Mouse (Mus musculus) T-helper 2 cell (primary cell): ENCODE data around the gene Ticam1.

Source experiments
- in situ Hi-C: fragments of 300-600 bp; cut with MboI, MseI; formaldehyde crosslinking; loops from one replicate; pipeline ENCODE4 v1.15.1; 2025; ENCODE audit warnings: high pct_unique_total_duplicates

The Ticam1 gene

GRCm38 (mm10) chr17:56264020-56264419 lies 12.6 kb downstream of the Ticam1 start:
- in situ Hi-C loops = no loop called here

DNA sequence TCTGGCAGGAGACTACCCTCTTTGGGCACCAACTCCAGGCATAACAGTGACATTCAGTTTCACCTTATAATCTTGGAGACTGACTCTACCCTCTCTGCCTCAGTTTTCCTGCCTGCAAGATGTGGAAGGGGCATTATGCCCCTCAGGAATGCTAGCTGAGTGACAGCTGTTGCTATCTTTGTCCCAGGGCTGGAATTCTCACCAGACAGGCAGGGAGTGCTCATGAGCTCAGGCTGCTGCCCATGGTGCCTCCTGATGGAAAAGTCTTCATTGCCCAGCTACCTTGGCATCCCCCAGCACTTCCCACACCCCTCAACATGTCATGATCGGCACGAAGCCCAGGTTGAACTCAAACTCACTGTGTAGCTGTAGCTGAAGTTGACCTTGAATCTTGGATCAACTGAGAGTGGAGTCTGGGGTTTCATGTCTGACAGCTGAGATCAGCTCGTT lies 13.9 kb downstream of the Ticam1 start:
- in situ Hi-C loops = no loop called here

DNA sequence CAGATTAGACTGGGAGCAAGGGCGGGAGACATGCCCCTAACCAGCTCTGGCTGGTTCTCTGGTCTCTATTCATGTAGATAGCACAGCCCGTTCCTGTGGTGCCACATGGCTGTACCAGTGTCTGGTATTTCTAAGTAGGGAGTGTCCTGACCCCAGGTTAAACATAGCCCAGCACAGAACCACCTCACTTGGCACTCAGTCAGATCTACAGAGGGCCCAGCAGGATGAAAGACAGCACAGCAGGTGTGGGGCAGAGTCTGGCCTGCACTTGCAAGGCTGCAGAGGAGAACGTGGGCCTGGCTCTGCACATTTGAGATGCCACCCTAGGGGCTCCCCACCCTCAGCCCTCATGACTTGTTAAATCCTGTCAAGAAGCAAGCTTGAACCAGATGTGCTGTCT lies 15.4 kb downstream of the Ticam1 start:
- in situ Hi-C loops = no loop called here

DNA sequence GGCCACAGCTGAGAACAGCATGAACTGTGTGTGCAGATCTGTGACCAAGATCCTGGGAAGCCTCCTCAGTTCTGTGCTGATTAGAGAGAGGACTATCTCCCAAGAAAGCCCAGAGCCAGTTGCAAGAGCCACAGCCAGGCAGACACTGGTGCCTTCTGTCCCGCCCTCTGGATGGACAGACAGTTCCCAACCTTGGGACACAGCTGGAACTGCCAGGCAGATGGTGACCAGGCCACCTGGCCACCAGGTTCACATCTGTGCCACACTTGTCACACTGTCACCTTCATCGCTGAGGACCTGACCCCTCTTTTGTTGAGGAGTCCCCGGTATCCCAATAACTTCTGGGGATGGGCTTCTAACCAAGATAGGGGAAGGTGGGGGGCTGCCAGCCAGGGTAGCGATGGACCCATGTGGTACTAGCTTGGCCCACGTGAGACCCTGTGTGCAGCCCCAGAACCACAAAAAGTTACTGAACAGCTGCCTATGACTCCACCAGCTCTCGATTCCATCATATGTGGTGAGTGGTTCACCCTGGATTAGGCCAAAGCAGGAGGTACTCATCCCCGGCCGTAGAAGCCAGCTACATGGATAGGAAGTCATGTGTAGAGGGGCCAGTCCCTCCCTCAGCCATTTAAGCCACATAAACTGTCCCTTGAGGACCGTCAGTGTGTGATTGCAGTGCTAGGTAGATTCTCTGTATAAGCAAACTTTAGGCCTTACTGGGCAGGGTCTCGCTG lies 17.1 kb downstream of the Ticam1 start:
- in situ Hi-C loops = loop anchor here (5.0 kb wide), 1 partner anchor 127 kb away; no protein-coding TSS in a partner anchor

GRCm38 (mm10) chr17:56258812-56259211 lies 17.8 kb downstream of the Ticam1 start:
- in situ Hi-C loops = loop anchor here (5.0 kb wide), 1 partner anchor 127 kb away; no protein-coding TSS in a partner anchor

DNA sequence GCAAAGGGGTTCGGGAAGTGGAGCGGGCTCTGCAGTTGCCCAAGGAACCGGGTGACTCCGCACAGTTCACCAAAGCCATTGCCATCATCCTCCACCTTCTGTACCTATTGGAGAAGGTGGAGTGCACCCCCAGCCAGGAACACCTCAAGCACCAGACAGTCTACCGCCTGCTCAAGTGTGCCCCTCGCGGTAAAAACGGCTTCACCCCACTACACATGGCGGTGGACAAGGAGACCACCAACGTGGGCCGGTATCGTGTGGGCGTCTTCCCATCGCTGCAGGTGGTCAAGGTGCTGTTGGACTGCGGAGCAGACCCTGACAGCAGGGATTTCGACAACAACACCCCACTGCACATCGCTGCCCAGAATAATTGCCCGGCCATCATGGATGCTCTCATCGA lies 18.3 kb downstream of the Ticam1 start:
- in situ Hi-C loops = loop anchor here (5.0 kb wide), 1 partner anchor 126 kb away; no protein-coding TSS in a partner anchor

GRCm38 (mm10) chr17:56257181-56257894 lies 19.2 kb downstream of the Ticam1 start:
- in situ Hi-C loops = loop anchor here (5.0 kb wide), 1 partner anchor 125 kb away; no protein-coding TSS in a partner anchor

- in situ Hi-C loops = loop anchor here (5.0 kb wide), 1 partner anchor 124 kb away; no protein-coding TSS in a partner anchor
Observed at GRCm38 (mm10) chr17:56256239-56256881, 20.2 kb downstream of the Ticam1 start, which contains the start of gene Fem1a. Fem1a (plus strand) TSS chr17:56256810.

DNA sequence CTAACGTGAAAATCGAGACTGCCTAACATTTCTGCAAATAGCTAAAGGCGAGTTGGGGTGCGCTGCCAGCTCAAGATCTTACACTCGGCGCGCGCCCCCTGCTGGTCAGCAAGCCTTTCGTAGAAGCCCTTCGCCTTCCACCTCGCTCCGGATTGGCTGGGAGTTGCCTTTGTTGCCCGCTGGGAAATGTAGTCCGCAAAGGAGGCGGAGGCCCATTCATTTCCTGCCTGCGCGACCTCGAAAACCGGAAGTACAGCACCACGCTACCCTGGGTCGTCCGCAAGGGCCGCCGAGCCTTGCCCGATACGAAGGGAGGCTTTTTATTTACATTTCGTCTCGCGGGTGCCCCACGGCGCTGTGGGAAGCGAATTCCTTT lies 20.7 kb downstream of the Ticam1 start:
- in situ Hi-C loops = loop anchor here (5.0 kb wide), 1 partner anchor 124 kb away; no protein-coding TSS in a partner anchor

GRCm38 (mm10) chr17:56255429-56255828 lies 21.2 kb downstream of the Ticam1 start:
- in situ Hi-C loops = loop anchor here (5.0 kb wide), 1 partner anchor 123 kb away; no protein-coding TSS in a partner anchor

DNA sequence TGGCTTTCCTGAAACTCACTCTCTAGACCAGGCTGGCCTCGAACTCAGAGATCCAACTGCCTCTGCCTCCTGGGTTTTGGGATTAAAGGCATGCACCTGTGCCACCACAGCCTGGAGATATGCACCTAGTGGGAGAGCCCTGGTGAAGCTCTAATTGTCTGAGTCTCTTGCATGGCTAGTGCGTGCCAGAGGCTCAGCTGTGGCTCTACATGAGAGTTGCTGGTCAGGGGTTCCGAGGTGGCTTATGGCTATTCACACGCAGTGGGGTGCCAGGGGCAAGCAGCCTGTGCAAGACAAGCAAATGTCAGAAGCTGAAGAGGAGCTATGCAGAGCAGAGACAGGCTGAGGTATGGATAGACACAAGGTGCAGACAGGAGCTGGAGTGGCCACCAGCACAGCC lies 21.9 kb downstream of the Ticam1 start:
- in situ Hi-C loops = loop anchor here (5.0 kb wide), 2 partner anchors 52 to 122 kb away; no protein-coding TSS in a partner anchor

DNA sequence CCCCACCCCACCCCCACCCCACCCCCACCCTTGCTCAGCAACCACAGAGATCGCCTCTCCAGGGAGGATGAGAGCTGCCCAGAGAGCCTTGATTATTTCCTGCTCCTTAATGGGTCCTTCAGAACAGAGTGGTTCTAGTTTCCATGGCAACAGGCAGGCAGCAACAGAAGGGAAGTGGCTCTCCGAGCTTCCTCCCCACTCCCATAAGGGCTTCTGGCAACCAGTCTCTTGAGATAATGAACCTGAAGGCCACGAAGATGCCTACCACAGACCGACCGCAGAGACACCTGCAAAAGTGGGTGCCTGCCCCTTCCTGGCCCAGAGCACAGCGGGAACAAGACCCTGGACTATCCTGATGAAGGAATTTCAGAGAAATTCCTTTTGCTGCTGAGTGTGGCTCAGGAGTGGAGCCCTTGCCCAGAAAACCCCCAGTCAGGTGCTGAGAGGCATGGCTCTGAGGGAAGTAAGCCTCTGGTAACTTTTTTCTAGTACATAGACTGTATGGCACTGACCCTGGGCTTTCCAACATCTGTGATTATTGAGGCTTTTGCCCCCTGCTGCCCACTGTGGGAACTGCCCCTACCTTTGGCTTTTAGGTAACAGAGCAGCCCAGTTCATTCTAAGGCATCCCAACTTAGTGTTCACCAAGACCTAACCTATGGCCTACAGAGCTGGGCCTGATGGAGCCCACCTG lies 25.3 kb downstream of the Ticam1 start:
- in situ Hi-C loops = loop anchor here (5.0 kb wide), 1 partner anchor 49 kb away; no protein-coding TSS in a partner anchor

DNA sequence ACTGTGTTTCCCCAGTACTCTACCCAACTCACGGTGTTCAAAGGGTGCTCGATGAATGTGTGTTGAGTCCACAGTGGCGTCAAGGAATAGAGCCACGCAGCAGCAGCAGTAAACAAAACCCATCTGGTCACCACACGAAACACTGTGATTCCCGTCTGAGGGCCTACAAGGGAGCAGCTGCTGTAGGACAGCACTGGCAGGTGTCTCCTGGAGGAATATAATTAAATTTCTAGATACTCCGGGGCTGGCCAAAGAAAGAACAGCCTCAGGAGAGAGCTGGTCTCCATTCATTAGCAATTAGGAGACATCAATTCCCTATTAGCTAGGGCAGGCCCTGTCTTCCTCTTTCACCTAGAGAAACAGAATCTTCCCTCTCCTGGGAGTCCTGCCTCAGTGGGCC lies 31.0 kb downstream of the Ticam1 start:
- in situ Hi-C loops = no loop called here

DNA sequence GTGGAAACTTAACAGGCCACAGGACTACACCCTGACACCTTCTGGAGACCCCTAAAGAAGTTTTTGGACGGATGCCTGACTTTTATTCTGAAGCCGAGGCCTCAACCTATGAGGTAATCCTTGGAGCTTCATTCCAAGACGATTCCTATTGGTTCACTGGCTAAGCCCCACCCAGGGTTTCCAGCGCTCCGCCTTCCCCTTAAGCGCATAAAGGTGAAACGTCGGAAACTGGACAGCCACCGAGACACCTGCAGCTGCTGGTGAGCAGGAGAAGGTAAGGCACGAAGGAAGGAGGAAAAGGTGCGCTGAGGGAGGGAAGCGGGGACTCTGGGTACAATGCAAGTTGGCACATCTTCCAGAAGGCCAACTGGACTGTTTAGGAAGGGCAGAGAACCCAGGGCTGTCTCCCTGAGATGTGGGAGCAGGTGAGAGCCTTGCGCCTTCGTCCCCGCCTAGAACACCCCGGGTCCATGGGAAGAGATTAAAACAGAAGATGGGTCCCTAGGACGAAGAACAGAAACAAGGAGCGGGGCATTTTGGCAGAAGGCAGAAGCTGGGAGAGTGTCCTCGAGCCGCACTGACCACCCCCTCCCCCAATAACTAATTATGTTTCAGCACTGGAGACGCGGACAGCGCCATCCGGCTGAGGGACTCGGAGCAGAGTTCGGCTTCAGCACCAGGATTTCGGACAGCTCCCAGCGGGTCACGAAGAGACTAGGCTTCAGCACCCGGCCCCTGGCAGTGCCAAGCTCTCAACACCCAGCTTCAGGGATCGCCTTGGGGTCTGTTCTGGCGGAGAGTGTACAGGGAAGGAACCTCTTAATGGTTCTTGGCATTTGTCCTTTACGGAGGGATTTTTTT lies 34.8 kb downstream of the Ticam1 start:
- in situ Hi-C loops = no loop called here

DNA sequence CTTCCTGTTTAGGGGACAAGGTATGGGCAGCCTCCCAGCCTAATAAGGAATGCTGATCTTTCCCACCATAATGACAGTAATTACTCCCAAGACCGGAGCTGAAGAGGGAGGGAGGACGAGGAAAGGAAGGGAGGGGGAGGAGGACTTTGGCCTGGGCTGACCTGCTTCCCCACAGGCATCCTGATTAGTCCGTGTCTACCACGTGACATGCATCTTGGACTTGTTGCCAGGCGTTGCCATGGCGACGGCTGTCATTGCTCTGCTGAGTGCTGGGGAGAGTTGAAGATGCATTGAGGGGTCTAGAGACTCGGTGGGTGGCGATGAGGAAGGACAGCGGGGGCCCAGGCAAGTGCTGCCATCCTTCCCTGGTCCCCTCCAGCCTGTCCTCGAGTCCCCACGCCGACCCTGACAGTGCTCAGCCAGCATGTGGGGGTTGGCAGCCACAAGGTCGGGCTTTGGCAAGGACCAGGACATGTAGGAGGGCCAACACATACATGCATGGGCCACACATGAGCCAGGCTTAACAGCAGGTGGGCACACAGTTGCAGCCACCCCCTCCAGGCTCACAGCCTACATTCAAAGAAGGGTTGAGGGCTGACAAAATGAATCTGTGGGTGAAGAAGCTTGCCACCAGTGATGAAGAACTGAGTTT lies 42.6 kb downstream of the Ticam1 start:
- in situ Hi-C loops = no loop called here

DNA sequence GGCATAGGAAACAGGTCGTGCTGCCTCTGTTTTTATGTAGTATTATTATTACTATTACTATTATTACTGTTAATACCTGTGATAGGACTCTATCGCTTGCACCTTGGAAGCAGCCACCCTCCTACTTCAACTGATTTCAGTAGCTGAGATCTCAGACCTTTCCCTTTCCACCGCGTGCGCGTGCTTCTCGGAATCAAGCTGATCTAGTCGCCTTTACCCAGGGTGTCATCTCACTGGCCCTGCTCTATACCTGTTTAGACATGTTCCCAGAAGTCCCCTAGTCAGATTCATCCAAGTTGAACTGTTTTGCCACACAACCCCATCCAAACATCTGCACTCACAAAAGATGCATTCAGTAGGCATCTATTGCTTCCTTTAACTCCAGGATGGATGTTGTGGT lies 43.2 kb downstream of the Ticam1 start:
- in situ Hi-C loops = no loop called here

DNA sequence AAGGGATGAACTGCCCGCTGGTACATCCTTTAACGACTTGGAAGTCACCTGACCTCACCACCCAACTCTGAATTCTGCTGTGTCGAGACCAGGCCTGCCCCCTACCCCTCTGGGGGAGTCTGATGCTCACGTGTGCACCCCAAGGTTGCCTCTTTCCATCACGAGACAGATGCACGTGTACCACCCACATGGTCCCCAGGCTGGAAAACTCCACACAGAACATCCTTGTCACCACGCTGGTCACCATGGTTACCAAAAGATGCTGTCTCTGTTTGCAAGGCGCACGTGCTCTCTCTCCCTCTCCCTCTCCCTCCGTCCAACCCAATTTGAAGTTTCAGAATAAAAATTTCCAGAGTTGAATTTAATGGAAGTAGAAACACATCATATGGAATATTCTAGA lies 46.6 kb downstream of the Ticam1 start:
- in situ Hi-C loops = no loop called here

- in situ Hi-C loops = no loop called here
Observed at GRCm38 (mm10) chr17:56226566-56226965, 50.0 kb downstream of the Ticam1 start.

GRCm38 (mm10) chr17:56224916-56225315 lies 51.7 kb downstream of the Ticam1 start:
- in situ Hi-C loops = no loop called here

- in situ Hi-C loops = no loop called here
Observed at GRCm38 (mm10) chr17:56219805-56220204, 56.8 kb downstream of the Ticam1 start.
